Mouse (Mus musculus) colon, adult 2 months (tissue): Measurements from ENCODE around the gene Eif3k. TPM values are rescaled to one million over a fixed set of nuclear protein-coding genes. Genes with fewer than 3 reads are reported as not detected.

Experiments
- polyA plus RNA-seq: library from polyadenylated mRNA; depleted of rRNA; stranded (reverse); fragments of >200 nt; gene quantifications from 2 replicates; pipeline ENCODE4 v1.2.3, GENCODE M21; 2012; rRNA removed

Gene Eif3k
- polyA plus RNA-seq = 191 and 246 TPM in 2 replicates

GRCm38 (mm10) chr7:28981651-28982273, at the start of gene Eif3k, which contains the start of gene Map4k1:
Gene Eif3k, minus strand, starts transcription at chr7:28981864.
Gene Map4k1, plus strand, starts transcription at chr7:28982050.

GRCm38 (mm10) chr7:28961927-28962670, 19.6 kb downstream of the Eif3k start, which contains the start of gene Actn4:
Gene Actn4, minus strand, starts transcription at chr7:28962340.

Other genes starting within 250 kb of the Eif3k start
- gene Mrps12, start 240.0 kb downstream of the Eif3k start, polyA plus RNA-seq = 99.3 and 121 TPM in 2 replicates
- gene Sars2, start 239.9 kb downstream of the Eif3k start, polyA plus RNA-seq = 24.4 and 27.2 TPM in 2 replicates
- 0.10 TPM in 1 of 2 replicates, not detected in the other for gene Ccer2, start 225.7 kb downstream of the Eif3k start, polyA plus RNA-seq
- gene Sirt2, start 215.1 kb downstream of the Eif3k start, polyA plus RNA-seq = 56.6 and 62.7 TPM in 2 replicates
- gene Nfkbib, start 214.4 kb downstream of the Eif3k start, polyA plus RNA-seq = 77.5 and 94.6 TPM in 2 replicates
- 2.8 and 3.5 TPM in 2 replicates for gene Rinl, start 192.9 kb downstream of the Eif3k start, polyA plus RNA-seq
- 164 and 188 TPM in 2 replicates for gene Hnrnpl, start 173.3 kb downstream of the Eif3k start, polyA plus RNA-seq
- 328 and 330 TPM in 2 replicates for gene Ech1, start 156.6 kb downstream of the Eif3k start, polyA plus RNA-seq
- gene Lgals4, start 148.0 kb downstream of the Eif3k start, polyA plus RNA-seq = 3,828 and 4,206 TPM in 2 replicates
- 0.43 and 1.5 TPM in 2 replicates for gene Lgals7, start 118.0 kb downstream of the Eif3k start, polyA plus RNA-seq
- 0.58 and 0.71 TPM in 2 replicates for gene Capn12, start 100.4 kb downstream of the Eif3k start, polyA plus RNA-seq
- gene Actn4, start 19.5 kb downstream of the Eif3k start, polyA plus RNA-seq = 736 and 739 TPM in 2 replicates
- gene Map4k1, start 186 bp upstream of the Eif3k start, polyA plus RNA-seq = 8.9 and 10.3 TPM in 2 replicates
- gene Ryr1, start 143.3 kb upstream of the Eif3k start, polyA plus RNA-seq = 0.17 and 0.20 TPM in 2 replicates
- gene Rasgrp4, start 153.0 kb upstream of the Eif3k start, polyA plus RNA-seq = 3.9 and 5.3 TPM in 2 replicates
- gene Fam98c, start 174.4 kb upstream of the Eif3k start, polyA plus RNA-seq = 144 and 173 TPM in 2 replicates
- gene Ggn, start 188.3 kb upstream of the Eif3k start, polyA plus RNA-seq = 1.0 and 1.4 TPM in 2 replicates
- gene Spred3, start 188.5 kb upstream of the Eif3k start, polyA plus RNA-seq = 4.0 and 4.4 TPM in 2 replicates
- 118 and 131 TPM in 2 replicates for gene Psmd8, start 198.8 kb upstream of the Eif3k start, polyA plus RNA-seq
- 0.63 and 1.00 TPM in 2 replicates for gene Catsperg1, start 232.2 kb upstream of the Eif3k start, polyA plus RNA-seq